Mouse (Mus musculus) midbrain, postnatal 0 days (tissue): ENCODE measurements around the gene Sf3a2. TPM values are rescaled to one million over a fixed set of nuclear protein-coding genes. Genes with fewer than 3 reads are reported as not detected.

Source experiments
- ATAC-seq: fragments of 200-750 bp; cut with Nextera tagmentation; 2 replicates; pipeline ENCODE4 v1.8.0; 2017; ENCODE audit warnings: moderate number of reproducible peaks, mild to moderate bottlenecking, moderate TSS enrichment, moderate library complexity; ENCODE audit not compliant: low FRiP score
- DNase-seq: peaks from one replicate; pipeline ENCODE4 v3.0.0-alpha.2; 2015; ENCODE audit warnings: low spot score
- H3K27ac ChIP-seq: fragments of 300-500 bp; sonication (generic); 2 replicates; pipeline ENCODE4 v1.5.1; 2014; ENCODE audit warnings: low read depth, mild to moderate bottlenecking, low read length, mixed read lengths
- H3K27me3 ChIP-seq: fragments of 300-500 bp; sonication (generic); 2 replicates; pipeline ENCODE4 v1.6.1; 2014; ENCODE audit warnings: low read length, control low read depth, mixed read lengths; ENCODE audit not compliant: insufficient read depth
- H3K36me3 ChIP-seq: fragments of 300-500 bp; sonication (generic); 2 replicates; pipeline ENCODE4 v1.6.1; 2014; ENCODE audit warnings: low read length, control low read depth, mixed read lengths; ENCODE audit not compliant: insufficient read depth
- H3K4me1 ChIP-seq: fragments of 300-500 bp; sonication (generic); 2 replicates; pipeline ENCODE4 v1.6.1; 2014; ENCODE audit warnings: mild to moderate bottlenecking, control low read depth, antibody characterized with exemption, low read length, mixed read lengths; ENCODE audit not compliant: insufficient read depth
- H3K4me2 ChIP-seq: fragments of 300-500 bp; sonication (generic); 2 replicates; pipeline ENCODE4 v1.6.1; 2014; ENCODE audit warnings: low read depth, mild to moderate bottlenecking, low read length, mixed read lengths; ENCODE audit not compliant: poor library complexity, severe bottlenecking
- H3K4me3 ChIP-seq: fragments of 300-500 bp; sonication (generic); 2 replicates; pipeline ENCODE4 v1.5.1; 2014; ENCODE audit warnings: low read depth, mild to moderate bottlenecking, low read length, moderate library complexity
- H3K9ac ChIP-seq: fragments of 300-500 bp; sonication (generic); replicated peaks from 2 replicates; pipeline ENCODE4 v1.6.1; 2014; ENCODE audit warnings: mild to moderate bottlenecking, low read length, moderate library complexity, mixed read lengths; ENCODE audit not compliant: poor library complexity, severe bottlenecking
- H3K9me3 ChIP-seq: fragments of 300-500 bp; sonication (generic); 2 replicates; pipeline ENCODE4 v1.6.1; 2016; ENCODE audit warnings: low read length, control low read depth
- CTCF ChIP-seq: IDR thresholded peaks from 2 replicates; pipeline ENCODE4 v1.5.1; 2016; ENCODE audit warnings: antibody characterized with exemption, mild to moderate bottlenecking
- WGBS: fragments of 180-500 bp; shearing (Covaris S2); extraction: QIAGEN DNeasy Blood & Tissue Kit; methylation state at CpG from one replicate; pipeline ENCODE4 v1.1.7; 2014; 5-methylcytosine and 5-hydroxymethylcytosine counted together
- polyA plus RNA-seq: library from polyadenylated mRNA; unstranded; fragments of >200 nt; fragmentation: Nextera tagmentation; extraction: Ambion mirVana; gene quantifications from 2 replicates; pipeline ENCODE4 v1.2.1, GENCODE M21; 2015
- total RNA-seq: library from RNA; depleted of rRNA; stranded (reverse); fragments of >200 nt; gene quantifications from 2 replicates; pipeline ENCODE4 v1.2.3, GENCODE M21; 2014

Sf3a2 gene
- total and polyA plus RNA-seq, 2 experiments from 2014 or later, result 18.3 to 64.3 TPM

GRCm38 (mm10) chr10:80808099-80808984 lies 10.3 kb downstream of the Sf3a2 start:
- Histone ChIP-seq H3K4me2 (peak overlapping the region; percentile 94), H3K36me3 (peaks cover 20% of the 10 kb centered on the region), H3K4me1 (peaks cover 10% of the 10 kb centered on the region; the same call in 1 of the 2 replicates), H3K4me3 (peak overlapping the region; percentile 6; the same call in 1 of the 2 replicates), H3K9me3 (no peaks in the 10 kb centered on the region), H3K27ac (no peak overlapping the region), H3K27me3 (no peaks in the 10 kb centered on the region), H3K9ac (0 out of 2 replicates have a peak overlapping the region, but pooled peaks have one; percentile 19)
- DNase-seq (no peak), ATAC-seq (no peak)
- WGBS, result 16% methylated on average over 40 of the region's 40 CpGs
- TF ChIP-seq CTCF, result no peak

- Histone ChIP-seq H3K27ac (no peak overlapping the region), H3K36me3 (peaks cover 12% of the 10 kb centered on the region), H3K27me3 (no peaks in the 10 kb centered on the region), H3K4me1 (peaks cover 10% of the 10 kb centered on the region; the same call in 1 of the 2 replicates), H3K9ac (0 out of 2 replicates have a peak overlapping the region, but pooled peaks have one; percentile 19), H3K4me3 (peak overlapping the region; percentile 6; the same call in 1 of the 2 replicates), H3K4me2 (peak overlapping the region; percentile 94), H3K9me3 (no peaks in the 10 kb centered on the region)
- TF ChIP-seq CTCF, result no peak
- ATAC-seq, result no peak
- DNase-seq, result no peak
- WGBS, result 7% methylated on average over 15 of the region's 18 CpGs
Observed at GRCm38 (mm10) chr10:80808985-80809632, 11.1 kb downstream of the Sf3a2 start.

GRCm38 (mm10) chr10:80810084-80810483 lies 12.1 kb downstream of the Sf3a2 start:
- TF ChIP-seq CTCF, result no peak
- no peak overlapping the region for H3K4me3 ChIP-seq
- 4% methylated on average over 14 of the region's 20 CpGs for WGBS
- no peak for DNase-seq
- ATAC-seq, result no peak
- no peak overlapping the region for H3K4me2 ChIP-seq
- no peaks in the 10 kb centered on the region for H3K27me3 ChIP-seq
- no peak overlapping the region for H3K9ac ChIP-seq
- no peaks in the 10 kb centered on the region for H3K9me3 ChIP-seq
- 0 out of 2 replicates have a peak, but pooled peaks cover 3% of the 10 kb centered on the region for H3K36me3 ChIP-seq
- no peak overlapping the region for H3K27ac ChIP-seq
- H3K4me1 ChIP-seq, result peaks cover 10% of the 10 kb centered on the region; the same call in 1 of the 2 replicates

GRCm38 (mm10) chr10:80812391-80813041 lies 14.5 kb downstream of the Sf3a2 start:
- H3K27me3 ChIP-seq, result no peaks in the 10 kb centered on the region
- no peak for TF ChIP-seq CTCF
- no peaks in the 10 kb centered on the region for H3K36me3 ChIP-seq
- no peak for ATAC-seq
- no peak overlapping the region for H3K27ac ChIP-seq
- WGBS, result 62% methylated on average over 5 of the region's 5 CpGs
- no peak for DNase-seq
- no peak overlapping the region for H3K4me3 ChIP-seq
- H3K4me1 ChIP-seq, result peaks cover 5% of the 10 kb centered on the region; the same call in 1 of the 2 replicates
- no peak overlapping the region for H3K4me2 ChIP-seq
- no peak overlapping the region for H3K9ac ChIP-seq
- no peaks in the 10 kb centered on the region for H3K9me3 ChIP-seq

- WGBS, result 61% methylated on average over 4 of the region's 4 CpGs
- TF ChIP-seq CTCF, result no peak
- Histone ChIP-seq H3K27ac (no peak within 1 kb of the TSS), H3K4me3 (no peak within 1 kb of the TSS), H3K36me3 (no peaks in the 10 kb centered on the region), H3K9ac (no peak within 1 kb of the TSS), H3K27me3 (no peaks in the 10 kb centered on the region), H3K9me3 (no peaks in the 10 kb centered on the region), H3K4me1 (peaks cover 5% of the 10 kb centered on the region; the same call in 1 of the 2 replicates), H3K4me2 (no peak within 1 kb of the TSS)
- DNase-seq (no peak), ATAC-seq (no peak)
Observed at GRCm38 (mm10) chr10:80813366-80813765, 15.4 kb downstream of the Sf3a2 start, which contains the start of gene Jsrp1. TSS of gene Jsrp1 (minus strand) at chr10:80813498.
